Mouse (Mus musculus) large intestine, adult 2 months (tissue): ENCODE measurements around the gene Ebf4. TPM values are rescaled to one million over a fixed set of nuclear protein-coding genes. Genes with fewer than 3 reads are reported as not detected.
A peak's percentile ranks its signal among the peaks of the same experiment; 100 is the strongest.
"Not testable (repeated sequence)": the region's sequence is repeated elsewhere in the genome, so short reads cannot be mapped to it uniquely, and the experiment has no call there.

Source experiments
- DNase-seq: peaks from one replicate; pipeline ENCODE4 v3.0.0-alpha.2; 2012; ENCODE audit warnings: low read depth, low spot score
- WGBS: fragments of 180-500 bp; shearing (Covaris S2); methylation state at CpG from one replicate; pipeline ENCODE4 v1.1.7; 2018; 5-methylcytosine and 5-hydroxymethylcytosine counted together
- polyA plus RNA-seq: library from polyadenylated mRNA; depleted of rRNA; stranded (reverse); fragments of >200 nt; gene quantifications from 2 replicates; pipeline ENCODE4 v1.2.3, GENCODE M21; 2012

The Ebf4 gene
- polyA plus RNA-seq, 1 experiment = 1.0 TPM

- WGBS = 17% methylated on average over 30 of the region's 30 CpGs
- no peak for DNase-seq
Measured at GRCm38 (mm10) chr2:130365211-130366094, 70.5 kb downstream of the Ebf4 start.

DNA sequence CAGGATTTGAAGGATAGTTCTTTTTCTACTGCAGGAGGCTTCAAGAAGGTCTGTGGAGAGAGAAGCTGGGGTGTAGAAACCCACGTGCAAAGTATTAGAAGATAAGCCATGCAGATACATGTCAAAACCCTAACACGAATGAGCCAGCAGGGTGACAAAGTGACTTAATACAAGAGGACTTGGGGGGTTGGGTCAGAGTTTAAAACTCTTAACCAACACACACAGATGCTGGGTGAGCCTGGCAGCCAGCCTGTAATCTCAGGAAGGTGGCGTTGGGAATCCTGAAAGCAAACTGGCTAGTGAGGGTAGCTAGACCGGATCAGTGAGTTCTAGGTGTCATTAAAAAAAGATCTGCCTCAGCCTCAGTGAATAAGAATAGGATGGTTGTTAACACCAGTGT lies 72.4 kb downstream of the Ebf4 start:
- DNase-seq = no peak
- WGBS = 34% methylated on average over 4 of the region's 4 CpGs

DNA sequence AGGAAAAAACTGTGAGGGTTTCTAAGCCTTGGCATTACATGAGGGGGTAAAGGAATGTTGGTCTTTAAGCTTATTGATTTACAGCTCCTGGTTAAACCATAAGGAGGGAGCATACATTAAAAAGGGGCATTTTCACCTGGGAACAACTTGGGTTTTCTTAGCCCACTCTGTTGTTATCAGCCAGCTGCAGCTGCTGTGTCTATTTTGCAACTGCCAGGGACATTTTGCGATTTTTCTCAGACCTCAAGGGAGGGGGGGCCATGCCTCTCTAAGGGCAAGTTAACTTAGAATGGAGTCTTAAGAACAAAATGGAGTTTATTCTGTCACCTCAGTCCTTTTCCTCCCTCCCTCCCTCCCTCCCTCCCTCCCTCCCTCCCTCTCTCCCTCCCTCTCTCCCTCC lies 78.1 kb downstream of the Ebf4 start:
- DNase-seq = not testable (repeated sequence)
- WGBS = 42% methylated on average over 1 of the region's 1 CpGs

- no peak for DNase-seq
- 53% methylated on average over 4 of the region's 4 CpGs for WGBS
Measured at GRCm38 (mm10) chr2:130374951-130375350, 80.0 kb downstream of the Ebf4 start.

DNA sequence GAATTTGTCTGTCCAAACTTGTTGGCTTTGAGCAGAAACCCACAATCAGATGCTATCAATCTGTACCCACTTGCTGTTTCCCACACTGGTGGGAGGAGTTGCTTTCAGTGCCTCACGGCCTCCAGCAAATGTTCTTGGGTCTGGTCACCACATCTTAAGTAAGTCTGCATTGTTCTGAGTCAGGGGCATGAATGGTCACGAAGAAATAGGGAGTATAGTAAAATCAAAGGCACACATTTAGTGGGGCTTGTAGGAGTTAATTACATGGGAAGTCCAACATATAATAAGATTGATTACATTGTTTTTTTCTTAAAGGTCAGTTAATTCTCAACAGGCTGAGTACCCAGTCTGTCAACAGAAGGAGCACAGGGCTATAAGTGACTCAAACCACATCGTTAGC lies 88.2 kb downstream of the Ebf4 start:
- DNase-seq = no peak
- 44% methylated on average over 3 of the region's 3 CpGs for WGBS

DNA sequence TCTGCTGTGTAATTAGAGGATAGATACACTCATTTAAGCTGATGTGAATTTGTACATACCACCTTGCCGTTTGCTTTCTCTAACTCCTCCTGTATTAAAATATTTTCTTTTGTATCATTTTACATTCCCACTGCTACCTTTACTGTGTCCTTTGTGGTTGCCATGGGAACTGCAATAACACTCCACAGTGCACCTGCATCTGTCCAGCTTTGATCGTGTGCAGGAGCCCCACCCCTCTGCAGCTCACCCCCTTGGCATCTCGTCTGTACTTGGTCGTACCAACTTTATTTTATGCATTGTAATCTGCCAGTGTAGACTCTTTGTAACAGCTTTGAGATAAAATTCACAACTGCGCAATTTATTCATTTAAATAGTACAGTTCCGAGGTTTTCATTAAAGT lies 88.9 kb downstream of the Ebf4 start:
- WGBS = 41% methylated on average over 6 of the region's 6 CpGs
- no peak for DNase-seq

GRCm38 (mm10) chr2:130386212-130386611 lies 91.2 kb downstream of the Ebf4 start:
- 69% methylated on average over 1 of the region's 1 CpGs for WGBS
- DNase-seq = no peak

- no peak for DNase-seq
- WGBS = 87% methylated on average over 2 of the region's 2 CpGs
Measured at GRCm38 (mm10) chr2:130388796-130389195, 93.8 kb downstream of the Ebf4 start.

- DNase-seq = no peak
- 45% methylated on average over 11 of the region's 11 CpGs for WGBS
Measured at GRCm38 (mm10) chr2:130390993-130391625, 96.1 kb downstream of the Ebf4 start.

GRCm38 (mm10) chr2:130392836-130393235 lies 97.9 kb downstream of the Ebf4 start:
- DNase-seq = no peak
- 77% methylated on average over 3 of the region's 3 CpGs for WGBS

DNA sequence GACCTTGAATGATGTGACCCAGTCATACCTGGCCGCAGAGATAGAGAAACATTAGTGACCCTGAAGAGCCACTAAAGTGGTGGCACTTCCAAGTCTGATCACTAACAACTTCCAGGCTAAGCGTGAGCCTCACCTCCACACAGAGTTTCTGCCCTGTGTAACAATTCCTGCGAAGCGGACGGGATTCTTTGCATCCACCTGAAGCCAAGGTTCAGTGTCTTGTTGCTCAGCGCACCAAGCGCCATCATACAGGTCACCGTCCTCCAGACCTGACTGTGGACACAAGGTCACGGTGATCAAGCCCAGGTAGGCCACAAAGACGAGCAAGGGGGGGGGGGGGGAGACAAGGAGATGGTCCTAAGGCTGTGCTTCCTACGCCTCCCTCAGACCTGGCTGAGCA lies 100.7 kb downstream of the Ebf4 start:
- DNase-seq = no peak
- 91% methylated on average over 11 of the region's 11 CpGs for WGBS

- WGBS = 3% methylated on average over 53 of the region's 53 CpGs
- no peak for DNase-seq
Measured at GRCm38 (mm10) chr2:130397186-130397985, 102.4 kb downstream of the Ebf4 start, which contains the start of gene Cpxm1. Gene Cpxm1, minus strand, starts transcription at chr2:130397574.

DNA sequence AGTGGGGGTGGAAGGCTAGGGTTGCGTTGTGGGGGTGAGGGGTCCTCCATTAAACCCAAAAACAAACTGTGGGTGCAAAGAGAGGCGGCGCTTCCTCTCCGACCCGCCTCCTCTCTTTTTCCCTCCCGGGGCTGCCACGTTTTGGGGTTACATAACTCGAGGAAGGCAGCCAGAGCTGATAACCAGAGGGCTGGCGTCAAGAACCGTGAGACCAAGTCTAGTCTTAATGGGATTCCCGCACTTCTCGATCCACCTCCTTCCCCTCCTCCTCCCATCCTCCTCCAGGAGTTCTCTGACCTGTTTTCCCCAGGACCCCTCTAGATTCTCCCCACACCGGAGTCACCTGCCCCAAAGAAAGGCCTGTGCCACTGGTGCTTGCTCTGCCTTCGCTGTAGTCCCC lies 103.1 kb downstream of the Ebf4 start:
- WGBS = 19% methylated on average over 14 of the region's 14 CpGs
- DNase-seq = no peak

GRCm38 (mm10) chr2:130400046-130400445 lies 105.1 kb downstream of the Ebf4 start:
- WGBS = 87% methylated on average over 1 of the region's 1 CpGs
- no peak for DNase-seq

DNA sequence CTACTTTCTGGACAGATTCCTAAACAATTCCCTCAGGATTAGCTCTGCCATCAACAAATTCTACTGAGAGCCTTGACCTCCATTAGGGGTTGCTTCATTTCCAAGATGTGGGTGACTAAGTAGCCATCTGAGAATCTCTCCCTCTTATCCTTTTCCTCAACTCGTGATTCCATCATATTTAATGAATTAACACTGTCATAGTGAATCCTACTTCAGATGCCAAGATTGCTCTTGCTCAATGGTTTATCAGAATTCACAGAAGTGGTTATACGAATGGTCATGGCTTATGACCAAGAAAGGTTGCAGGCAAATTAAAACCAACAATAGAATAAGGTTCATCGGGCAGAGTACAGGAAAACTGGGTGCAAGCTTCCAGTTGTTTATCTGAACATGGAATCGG lies 106.9 kb downstream of the Ebf4 start:
- no peak for DNase-seq
- 68% methylated on average over 4 of the region's 4 CpGs for WGBS

DNA sequence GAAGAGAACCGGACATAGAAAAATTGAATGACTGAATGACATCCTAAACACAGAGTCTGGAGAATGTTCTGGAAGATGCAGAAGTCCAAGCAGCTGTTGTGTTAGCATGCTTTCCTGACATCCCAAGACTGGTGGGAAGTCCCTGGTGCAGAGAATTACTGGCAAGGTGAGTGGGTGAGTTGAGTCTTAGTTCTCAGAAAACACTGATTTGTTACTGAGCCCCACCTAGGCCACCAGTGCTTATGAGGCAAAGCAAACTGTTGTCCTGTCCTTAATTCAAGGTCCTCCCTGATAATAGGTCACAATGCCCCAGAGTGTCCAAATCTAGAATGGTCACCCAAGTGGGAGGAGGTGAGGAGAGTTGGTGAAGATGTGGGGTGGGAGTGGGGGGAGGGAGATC lies 110.0 kb downstream of the Ebf4 start, which contains the start of the genes Gm28372 and 1700020A23Rik:
TSS of gene Gm28372 (plus strand) at position 301 of the 400 bp plus-strand sequence.
TSS of gene 1700020A23Rik (plus strand) at position 321 of the 400 bp plus-strand sequence.
- WGBS = 88% methylated on average over 1 of the region's 1 CpGs

GRCm38 (mm10) chr2:130406178-130406577 lies 111.2 kb downstream of the Ebf4 start, which contains the start of gene Tmem239:
Gene Tmem239, plus strand, starts transcription at chr2:130406478.
- 48% methylated on average over 2 of the region's 2 CpGs for WGBS

More for the DNA sequence above, 110.0 kb downstream of the Ebf4 start, which contains the start of the genes Gm28372 and 1700020A23Rik:
- DNase-seq = no peak

GRCm38 (mm10) chr2:130408194-130408593 lies 113.2 kb downstream of the Ebf4 start:
- DNase-seq = no peak
- 27% methylated on average over 6 of the region's 6 CpGs for whole genome bisulfite sequencing

More at GRCm38 (mm10) chr2:130406178-130406577, 111.2 kb downstream of the Ebf4 start, which contains the start of gene Tmem239:
- DNase-seq = no peak

DNA sequence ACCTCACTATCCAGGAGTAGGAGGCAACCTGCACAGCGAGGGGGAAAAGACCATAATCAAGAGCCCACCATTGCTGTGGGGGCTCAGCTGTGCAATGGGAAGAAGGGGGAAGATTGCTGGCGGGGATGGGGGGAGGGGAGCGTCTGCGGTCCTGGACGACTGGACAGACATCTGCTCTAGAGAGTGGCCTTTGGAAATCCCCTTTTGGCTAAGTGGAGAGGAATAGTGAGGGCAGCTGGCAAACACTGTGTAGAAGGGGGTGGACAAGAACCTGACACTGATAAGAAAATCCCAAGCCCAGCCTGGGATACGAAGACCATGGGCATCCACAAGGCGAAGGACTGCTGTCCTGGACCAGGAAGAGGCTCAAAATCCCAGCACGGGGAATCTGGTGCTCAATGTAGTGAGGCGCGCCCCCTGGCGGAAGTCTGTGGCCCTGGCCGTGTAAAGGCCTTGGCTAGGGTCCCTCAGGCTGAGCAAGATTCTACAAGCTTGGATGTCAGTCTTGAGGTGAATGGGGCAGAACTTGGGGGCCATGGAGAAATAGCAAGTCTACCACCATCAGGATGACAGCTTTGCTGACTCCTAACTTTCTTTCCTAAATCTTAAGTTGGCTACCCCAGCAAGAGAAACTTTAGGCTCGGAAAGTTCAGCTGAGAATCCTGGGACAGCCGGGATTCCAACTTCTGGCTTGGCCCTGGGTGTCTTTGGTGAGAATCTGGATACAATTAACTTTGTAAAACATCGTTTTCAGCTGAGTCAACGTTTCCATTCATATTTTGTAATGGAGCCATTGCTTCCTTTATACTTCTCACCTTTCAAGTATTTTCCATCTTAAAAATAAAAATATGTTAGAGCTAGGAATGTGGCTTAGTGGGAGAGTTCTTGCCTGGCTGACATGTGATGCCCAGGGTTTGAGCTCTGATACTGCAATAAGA lies 116.9 kb downstream of the Ebf4 start:
- 34% methylated on average over 16 of the region's 16 CpGs for WGBS
- peak; percentile 27 for DNase-seq
